Mouse (Mus musculus) embryonic fibroblast, embryonic 13.5 days (primary cell): Measurements from ENCODE around the gene Gm20388. TPM values are rescaled to one million over a fixed set of nuclear protein-coding genes. Genes with fewer than 3 reads are reported as not detected.

Experiments
- H3K27ac ChIP-seq: 2 replicates; pipeline ENCODE4 v1.5.1; 2012; ENCODE audit warnings: low read length, control low read depth, inconsistent platforms; ENCODE audit not compliant: insufficient read depth
- H3K4me1 ChIP-seq: 2 replicates; pipeline ENCODE4 v1.6.1; 2011; ENCODE audit warnings: low read length; ENCODE audit not compliant: control insufficient read depth, insufficient read depth
- H3K4me3 ChIP-seq: 2 replicates; pipeline ENCODE4 v1.5.1; 2011; ENCODE audit warnings: mild to moderate bottlenecking, control low read depth, low read length; ENCODE audit not compliant: insufficient read depth
- CTCF ChIP-seq: IDR thresholded peaks from 2 replicates; pipeline ENCODE4 v1.5.1; 2011; ENCODE audit warnings: mild to moderate bottlenecking, control low read depth, low read length, moderate library complexity, borderline replicate concordance; ENCODE audit not compliant: insufficient read depth
- POLR2A ChIP-seq: IDR thresholded peaks from 2 replicates; pipeline ENCODE4 v1.6.1; 2011; ENCODE audit warnings: low read depth, mild to moderate bottlenecking, control low read depth, low read length, moderate library complexity
- polyA plus RNA-seq: library from polyadenylated mRNA; stranded (reverse); fragments of >200 nt; gene quantifications from 2 replicates; pipeline ENCODE4 v1.2.4, GENCODE M21; 2011; ENCODE audit warnings: low read depth; ENCODE audit not compliant: missing spikeins, insufficient read length

Gene Gm20388
- polyA plus RNA-seq, 1 experiment: 82.8 TPM

DNA sequence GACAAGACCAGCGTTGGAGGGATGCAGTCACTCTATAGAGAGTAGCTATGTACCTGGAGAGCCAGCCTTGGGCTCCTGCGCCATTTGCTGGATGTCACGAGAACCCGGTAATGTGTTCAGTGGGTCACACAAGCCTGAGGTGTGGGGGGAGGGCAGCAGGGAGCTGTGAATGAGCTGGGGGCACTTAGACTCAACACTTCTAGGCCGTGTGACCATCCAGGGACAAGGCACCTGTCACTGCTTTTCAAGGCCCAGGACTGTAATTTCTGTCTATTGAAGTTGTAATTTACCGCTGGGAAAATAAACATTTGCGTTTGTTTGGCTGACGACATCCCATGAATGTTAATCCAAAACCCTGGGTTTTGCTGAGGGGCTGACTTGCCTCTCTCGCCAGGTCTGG, 2776.2 kb downstream of the Gm20388 start:
- TF ChIP-seq POLR2A (no peak), CTCF (no peak)
- Histone ChIP-seq H3K4me1 (no peaks in the 10 kb centered on the region), H3K27ac (no peak overlapping the region), H3K4me3 (no peak overlapping the region)

DNA sequence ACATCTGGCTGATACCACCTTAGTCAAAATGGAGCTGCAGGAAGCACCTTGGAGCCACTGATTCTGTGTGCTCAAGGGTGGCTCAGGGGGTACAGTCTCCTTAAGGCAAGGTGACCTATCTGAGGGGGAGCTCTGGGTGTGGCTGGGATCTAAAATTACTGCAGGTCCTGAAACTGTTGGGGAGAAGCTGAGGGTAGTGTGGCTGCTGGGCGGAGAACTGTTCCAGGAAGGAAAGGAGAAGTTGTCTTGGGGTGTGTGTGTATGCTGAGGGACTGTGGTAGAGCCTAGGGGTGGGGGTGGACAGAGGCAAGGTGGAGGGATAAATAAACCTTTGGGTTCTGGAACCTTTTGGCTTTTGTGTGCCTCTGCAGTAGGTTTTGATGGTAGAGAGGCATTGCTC, 2778.7 kb downstream of the Gm20388 start:
- no peaks in the 10 kb centered on the region for H3K4me1 ChIP-seq
- no peak overlapping the region for H3K4me3 ChIP-seq
- TF ChIP-seq POLR2A (no peak), CTCF (no peak)
- no peak overlapping the region for H3K27ac ChIP-seq

DNA sequence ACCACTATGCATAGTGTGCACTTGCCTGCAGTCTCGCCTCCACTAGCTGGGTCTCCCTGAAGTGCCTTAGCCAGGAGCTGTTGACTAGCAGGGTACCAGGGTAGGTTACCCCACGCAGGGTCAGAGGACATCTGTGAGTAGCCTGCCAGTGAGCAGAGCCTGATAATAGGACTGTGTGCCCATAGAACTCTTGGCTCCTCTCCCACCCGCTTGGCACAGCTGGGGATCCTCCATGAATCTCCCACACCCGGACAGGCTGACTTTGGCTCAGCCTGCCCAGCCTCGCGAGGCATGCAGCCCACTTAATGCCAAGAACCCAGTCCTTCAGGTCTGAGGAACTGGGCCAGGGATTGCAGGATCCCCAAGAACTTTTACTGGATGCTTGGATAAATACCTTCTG, 2780.4 kb downstream of the Gm20388 start:
- H3K27ac ChIP-seq: no peak overlapping the region
- H3K4me3 ChIP-seq: no peak overlapping the region
- H3K4me1 ChIP-seq: no peaks in the 10 kb centered on the region
- TF ChIP-seq CTCF (no peak), POLR2A (no peak)

DNA sequence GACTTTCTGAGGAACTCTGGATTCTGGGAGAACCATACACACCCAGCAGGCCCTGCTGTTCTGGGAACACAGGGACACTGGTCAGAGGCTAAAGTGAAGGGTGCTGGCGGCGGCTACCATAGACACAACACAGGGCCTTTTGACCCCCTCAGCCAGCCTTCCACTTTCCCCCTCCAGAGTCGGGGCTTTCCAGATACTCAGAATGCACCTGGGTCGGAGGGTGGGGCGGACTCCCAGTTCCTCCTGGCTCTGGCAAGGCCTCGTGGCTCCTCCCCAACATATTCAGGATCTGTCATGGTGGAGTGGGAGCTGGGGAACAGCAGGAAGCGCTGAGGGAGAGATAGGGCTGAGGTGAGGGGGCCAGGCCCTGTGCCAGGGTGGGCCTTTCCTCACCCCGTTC, 2781.5 kb downstream of the Gm20388 start:
- no peaks in the 10 kb centered on the region for H3K4me1 ChIP-seq
- no peak for TF ChIP-seq POLR2A
- TF ChIP-seq CTCF: no peak
- no peak overlapping the region for H3K4me3 ChIP-seq
- no peak overlapping the region for H3K27ac ChIP-seq

DNA sequence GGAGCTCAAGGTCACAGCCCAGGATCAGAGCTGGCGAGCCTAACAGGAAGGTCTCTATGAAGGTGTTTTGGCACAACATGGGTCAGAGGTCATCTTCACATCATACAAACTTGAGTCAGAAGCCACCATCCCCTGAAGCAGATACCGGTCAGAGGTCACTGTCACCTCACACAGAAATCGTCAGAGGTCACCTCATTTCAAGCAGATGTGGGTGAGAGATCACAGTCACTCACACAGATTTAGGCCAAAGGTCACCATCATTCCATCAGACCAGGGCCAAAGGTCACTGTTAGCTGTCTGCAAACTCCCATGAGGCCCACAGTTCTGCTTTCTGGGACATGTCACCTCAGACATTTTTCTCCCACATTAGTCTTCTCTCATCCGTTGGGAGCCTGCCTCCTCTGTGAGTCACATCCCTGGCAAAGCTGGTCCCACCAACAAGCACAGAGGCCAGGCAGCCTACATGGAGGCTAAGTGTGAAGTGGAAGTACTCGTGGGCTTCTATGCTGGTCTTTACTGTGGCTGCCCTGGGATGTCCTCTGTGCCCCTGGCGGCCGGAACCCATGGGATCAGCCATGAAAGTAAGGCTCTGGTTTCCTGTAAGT, 2784.9 kb downstream of the Gm20388 start:
- Histone ChIP-seq H3K4me3 (no peak overlapping the region), H3K4me1 (no peaks in the 10 kb centered on the region), H3K27ac (no peak overlapping the region)
- TF ChIP-seq CTCF (no peak), POLR2A (no peak)

DNA sequence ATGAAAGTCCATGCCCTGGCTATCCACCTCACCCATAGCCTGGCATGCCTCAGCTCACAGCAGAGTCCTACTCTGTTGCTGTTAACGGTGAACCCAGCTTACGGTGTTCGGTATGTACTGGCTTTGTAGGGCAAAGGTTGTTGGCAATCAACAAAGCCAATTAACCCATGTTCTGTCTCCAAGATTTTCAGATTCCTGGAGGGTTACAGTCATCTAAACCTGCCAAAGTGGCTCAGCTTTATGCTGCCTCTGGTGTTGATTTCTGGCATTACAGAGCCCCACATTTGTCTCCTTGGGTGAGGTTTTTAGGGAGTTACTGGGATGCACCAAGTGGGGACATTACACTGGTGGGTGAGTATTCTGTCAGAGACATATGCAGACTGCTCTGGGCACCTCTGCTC, 2786.5 kb downstream of the Gm20388 start:
- H3K27ac ChIP-seq: no peak overlapping the region
- no peaks in the 10 kb centered on the region for H3K4me1 ChIP-seq
- TF ChIP-seq CTCF (no peak), POLR2A (no peak)
- no peak overlapping the region for H3K4me3 ChIP-seq

DNA sequence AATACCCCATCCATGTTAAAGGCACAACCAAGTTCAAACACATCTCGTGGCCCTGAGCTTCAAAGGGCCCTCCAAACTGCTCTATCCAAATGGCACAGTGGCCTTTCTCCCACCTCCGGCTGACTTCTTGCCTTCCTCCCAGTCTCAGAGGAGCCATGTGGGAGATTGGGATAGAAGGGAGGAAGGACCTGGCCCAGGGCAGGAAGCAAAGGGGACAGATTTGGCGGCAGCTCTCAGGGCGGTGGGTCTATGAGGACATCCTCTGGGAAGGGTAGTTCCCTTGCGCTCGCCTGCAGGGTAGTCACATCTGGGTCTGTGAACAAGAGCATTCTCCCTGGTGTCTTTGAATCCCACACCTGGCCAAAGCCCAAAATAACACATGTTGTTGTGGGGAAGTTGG, 2786.9 kb downstream of the Gm20388 start:
- no peaks in the 10 kb centered on the region for H3K4me1 ChIP-seq
- TF ChIP-seq POLR2A: no peak
- TF ChIP-seq CTCF: no peak

DNA sequence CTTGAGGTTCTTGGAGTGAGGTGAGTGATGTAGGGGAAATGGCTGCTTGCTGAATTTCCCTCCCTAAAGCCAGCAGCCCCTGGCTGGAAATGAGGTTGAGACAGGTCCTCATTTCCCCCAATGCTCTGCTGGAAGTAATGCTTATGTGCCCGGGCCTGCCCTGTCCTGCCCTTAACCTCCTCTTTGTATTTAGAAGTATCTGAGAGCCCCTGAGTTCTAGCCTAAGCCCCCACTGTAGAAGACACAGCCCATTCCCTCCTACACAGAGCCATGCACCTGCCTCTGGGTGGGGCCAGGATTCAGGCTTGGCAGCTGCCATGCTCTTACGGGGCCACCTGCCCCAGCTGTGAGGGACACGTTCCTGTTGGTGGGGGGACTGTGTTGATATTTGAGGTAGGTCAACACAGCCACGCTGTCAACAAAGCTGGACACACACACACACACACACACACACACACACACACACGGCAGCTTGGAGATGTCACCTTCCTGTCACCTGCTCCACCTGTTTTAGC, 2787.7 kb downstream of the Gm20388 start:
- no peaks in the 10 kb centered on the region for H3K4me1 ChIP-seq
- H3K4me3 ChIP-seq: no peak overlapping the region
- H3K27ac ChIP-seq: no peak overlapping the region
- no peak for TF ChIP-seq POLR2A
- no peak for TF ChIP-seq CTCF

More for the DNA sequence above, 2786.9 kb downstream of the Gm20388 start:
- H3K4me3 ChIP-seq: no peak overlapping the region
- H3K27ac ChIP-seq: no peak overlapping the region

DNA sequence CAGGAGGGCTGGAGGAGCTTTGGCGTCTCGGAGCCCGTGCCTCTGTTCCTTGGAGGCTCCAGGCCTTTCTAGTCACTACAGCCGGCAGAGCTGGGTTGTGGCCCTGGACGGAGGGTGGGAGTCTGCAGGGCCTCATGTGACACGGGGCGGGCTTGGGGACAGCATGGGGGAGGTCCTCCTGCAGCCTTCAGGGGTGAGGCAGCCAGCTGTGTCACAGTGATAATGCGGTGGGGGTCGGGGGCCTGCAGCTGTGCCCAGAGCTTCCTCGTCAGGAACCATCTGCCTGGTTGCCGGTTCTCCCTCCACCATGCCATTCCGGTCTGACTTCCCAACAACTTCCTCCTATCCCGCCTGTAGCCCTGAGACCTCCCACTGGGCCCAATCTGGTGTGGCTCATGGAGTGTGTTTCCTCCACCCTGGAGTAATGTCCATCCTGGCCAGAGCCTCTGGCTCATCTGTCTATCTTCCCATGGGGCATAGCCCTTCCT, 2788.4 kb downstream of the Gm20388 start, which contains the start of gene Cbfa2t3:
Gene Cbfa2t3 (minus strand): TSS at position 105 of the 488 bp plus-strand sequence.
- no peaks in the 10 kb centered on the region for H3K4me1 ChIP-seq
- no peak within 1 kb of the TSS for H3K4me3 ChIP-seq
- H3K27ac ChIP-seq: no peak within 1 kb of the TSS
- TF ChIP-seq POLR2A (no peak), CTCF (no peak)

DNA sequence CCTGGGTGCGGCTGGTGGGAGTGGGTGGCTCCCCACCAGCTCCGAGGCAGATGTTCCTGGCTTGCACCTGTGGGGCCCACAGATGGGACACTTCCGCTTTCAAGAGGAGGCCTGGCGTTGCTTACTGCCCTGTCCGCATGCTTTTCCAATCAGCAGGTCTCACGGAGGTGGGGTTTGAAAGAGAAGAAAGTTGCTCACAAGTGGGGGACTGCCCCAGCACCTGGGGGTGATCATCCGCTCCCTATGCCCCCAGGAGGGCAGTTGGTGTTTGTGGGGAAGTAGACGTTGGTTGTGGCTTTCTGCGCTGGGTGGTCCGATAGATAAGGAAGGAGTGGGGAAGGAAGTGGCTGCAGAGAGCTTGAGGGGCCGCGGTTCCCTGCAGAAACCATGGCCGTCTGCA, 2790.0 kb downstream of the Gm20388 start:
- H3K4me1 ChIP-seq: no peaks in the 10 kb centered on the region
- H3K4me3 ChIP-seq: no peak overlapping the region
- TF ChIP-seq POLR2A (no peak), CTCF (no peak)
- no peak overlapping the region for H3K27ac ChIP-seq
